Mouse (Mus musculus) midbrain, postnatal 0 days (tissue): ENCODE measurements at regions not wholly inside any gene's neighbourhood (a gene's known extent, or its start where the extent isn't known, plus 50 kb on each side); places are given as distances from the start of the nearest gene placed in this dataset.

Source experiments
- ATAC-seq: fragments of 200-750 bp; cut with Nextera tagmentation; 2 replicates; pipeline ENCODE4 v1.8.0; 2017; ENCODE audit warnings: moderate number of reproducible peaks, mild to moderate bottlenecking, moderate TSS enrichment, moderate library complexity; ENCODE audit not compliant: low FRiP score
- DNase-seq: peaks from one replicate; pipeline ENCODE4 v3.0.0-alpha.2; 2015; ENCODE audit warnings: low spot score
- H3K27ac ChIP-seq: fragments of 300-500 bp; sonication (generic); 2 replicates; pipeline ENCODE4 v1.5.1; 2014; ENCODE audit warnings: low read depth, mild to moderate bottlenecking, low read length, mixed read lengths
- H3K27me3 ChIP-seq: fragments of 300-500 bp; sonication (generic); 2 replicates; pipeline ENCODE4 v1.6.1; 2014; ENCODE audit warnings: low read length, control low read depth, mixed read lengths; ENCODE audit not compliant: insufficient read depth
- H3K36me3 ChIP-seq: fragments of 300-500 bp; sonication (generic); 2 replicates; pipeline ENCODE4 v1.6.1; 2014; ENCODE audit warnings: low read length, control low read depth, mixed read lengths; ENCODE audit not compliant: insufficient read depth
- H3K4me1 ChIP-seq: fragments of 300-500 bp; sonication (generic); 2 replicates; pipeline ENCODE4 v1.6.1; 2014; ENCODE audit warnings: mild to moderate bottlenecking, control low read depth, antibody characterized with exemption, low read length, mixed read lengths; ENCODE audit not compliant: insufficient read depth
- H3K4me2 ChIP-seq: fragments of 300-500 bp; sonication (generic); 2 replicates; pipeline ENCODE4 v1.6.1; 2014; ENCODE audit warnings: low read depth, mild to moderate bottlenecking, low read length, mixed read lengths; ENCODE audit not compliant: poor library complexity, severe bottlenecking
- H3K4me3 ChIP-seq: fragments of 300-500 bp; sonication (generic); 2 replicates; pipeline ENCODE4 v1.5.1; 2014; ENCODE audit warnings: low read depth, mild to moderate bottlenecking, low read length, moderate library complexity
- H3K9ac ChIP-seq: fragments of 300-500 bp; sonication (generic); replicated peaks from 2 replicates; pipeline ENCODE4 v1.6.1; 2014; ENCODE audit warnings: mild to moderate bottlenecking, low read length, moderate library complexity, mixed read lengths; ENCODE audit not compliant: poor library complexity, severe bottlenecking
- H3K9me3 ChIP-seq: fragments of 300-500 bp; sonication (generic); 2 replicates; pipeline ENCODE4 v1.6.1; 2016; ENCODE audit warnings: low read length, control low read depth
- CTCF ChIP-seq: IDR thresholded peaks from 2 replicates; pipeline ENCODE4 v1.5.1; 2016; ENCODE audit warnings: antibody characterized with exemption, mild to moderate bottlenecking
- WGBS: fragments of 180-500 bp; shearing (Covaris S2); extraction: QIAGEN DNeasy Blood & Tissue Kit; methylation state at CpG from one replicate; pipeline ENCODE4 v1.1.7; 2014; 5-methylcytosine and 5-hydroxymethylcytosine counted together

DNA sequence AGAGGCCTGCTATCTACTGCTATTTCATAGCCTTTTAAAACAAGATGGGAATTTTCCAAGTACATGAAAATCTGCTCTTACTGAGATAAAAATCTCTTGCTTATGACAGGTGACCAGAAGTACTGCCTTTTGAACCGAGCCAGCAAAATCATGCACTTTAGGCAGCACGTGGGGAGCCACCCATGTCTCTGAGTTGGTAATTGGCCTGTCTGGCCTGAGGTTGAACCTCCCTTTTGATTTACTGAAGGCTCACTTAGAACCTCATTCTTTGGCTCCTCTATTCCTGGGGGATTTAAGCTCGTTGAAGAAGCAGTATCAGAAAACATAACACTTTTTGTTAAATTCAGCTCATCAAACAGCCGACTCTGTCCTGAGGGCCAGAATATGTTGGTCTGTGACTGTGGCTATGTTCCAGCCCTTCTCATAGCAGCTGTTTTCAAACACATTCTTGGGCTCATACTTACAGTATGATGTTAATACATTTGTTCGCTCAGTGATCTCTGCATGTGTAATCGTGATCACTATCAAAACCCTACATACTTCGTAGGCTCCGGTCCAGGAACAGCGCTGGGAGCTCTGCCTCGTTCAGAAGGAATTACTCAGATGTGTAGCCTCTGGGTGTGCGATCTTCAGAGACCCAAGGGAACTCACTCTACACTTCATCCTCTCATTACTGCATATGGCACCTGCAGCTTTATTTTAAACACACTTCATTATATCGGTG is 290.1 kb upstream of the Gm15217 start:
- H3K4me2 ChIP-seq = no peak overlapping the region
- WGBS = 50% methylated on average over 12 of the region's 12 CpGs
- DNase-seq (peak; percentile 17), ATAC-seq (peak; percentile 10; the same call in 1 of the 2 replicates)
- no peak for TF ChIP-seq CTCF
- H3K4me1 ChIP-seq = no peaks in the 10 kb centered on the region
- no peaks in the 10 kb centered on the region for H3K36me3 ChIP-seq
- no peaks in the 10 kb centered on the region for H3K9me3 ChIP-seq
- H3K4me3 ChIP-seq = no peak overlapping the region
- no peak overlapping the region for H3K27ac ChIP-seq
- H3K27me3 ChIP-seq = no peaks in the 10 kb centered on the region
- H3K9ac ChIP-seq = no peak overlapping the region

DNA sequence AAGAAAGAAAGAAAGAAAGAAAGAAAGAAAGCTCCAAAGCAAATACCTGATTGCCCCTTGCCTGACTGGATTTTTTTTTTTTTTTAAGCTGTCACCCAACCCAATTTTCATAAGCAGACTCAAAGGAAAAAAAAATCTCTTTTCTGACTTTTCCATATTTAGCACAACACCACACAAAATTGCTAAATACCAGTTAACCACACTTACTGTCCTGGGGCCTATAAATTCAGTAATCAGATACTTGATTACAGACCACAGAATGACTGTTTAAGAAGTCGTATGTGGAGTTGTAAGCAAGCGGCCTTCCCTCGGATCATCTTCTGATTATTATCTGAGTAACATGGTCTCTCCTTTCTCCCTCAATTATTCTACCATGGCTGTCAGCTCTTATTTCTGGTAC is 263.3 kb upstream of the Gm15217 start:
- no peaks in the 10 kb centered on the region for H3K27me3 ChIP-seq
- no peaks in the 10 kb centered on the region for H3K9me3 ChIP-seq
- H3K4me1 ChIP-seq = no peaks in the 10 kb centered on the region
- no peak overlapping the region for H3K4me2 ChIP-seq
- no peak overlapping the region for H3K4me3 ChIP-seq
- DNase-seq (no peak), ATAC-seq (no peak)
- no peak for TF ChIP-seq CTCF
- H3K27ac ChIP-seq = no peak overlapping the region
- no peak overlapping the region for H3K9ac ChIP-seq
- WGBS = 82% methylated on average over 3 of the region's 3 CpGs
- H3K36me3 ChIP-seq = no peaks in the 10 kb centered on the region

DNA sequence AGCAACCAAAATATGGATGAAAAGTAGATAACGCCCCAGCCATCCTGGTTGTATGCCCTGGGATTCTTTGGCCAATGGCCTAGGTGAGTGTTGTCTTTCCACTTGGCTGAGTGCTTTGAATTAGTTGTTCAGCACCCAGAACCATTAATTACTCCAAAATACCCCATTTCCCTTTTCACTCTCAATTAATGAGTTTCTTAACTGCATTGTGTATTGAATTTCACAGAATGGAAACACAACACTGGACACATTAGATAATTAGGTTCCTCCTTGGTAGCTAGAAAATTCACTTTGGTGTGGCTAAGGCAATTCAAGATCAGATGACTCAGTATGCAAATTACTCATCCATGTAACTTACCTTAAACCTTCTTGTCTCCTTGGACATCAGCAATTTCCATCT is 252.7 kb upstream of the Gm15217 start:
- H3K9me3 ChIP-seq = no peaks in the 10 kb centered on the region
- no peaks in the 10 kb centered on the region for H3K27me3 ChIP-seq
- WGBS = 88% methylated on average over 1 of the region's 1 CpGs

DNA sequence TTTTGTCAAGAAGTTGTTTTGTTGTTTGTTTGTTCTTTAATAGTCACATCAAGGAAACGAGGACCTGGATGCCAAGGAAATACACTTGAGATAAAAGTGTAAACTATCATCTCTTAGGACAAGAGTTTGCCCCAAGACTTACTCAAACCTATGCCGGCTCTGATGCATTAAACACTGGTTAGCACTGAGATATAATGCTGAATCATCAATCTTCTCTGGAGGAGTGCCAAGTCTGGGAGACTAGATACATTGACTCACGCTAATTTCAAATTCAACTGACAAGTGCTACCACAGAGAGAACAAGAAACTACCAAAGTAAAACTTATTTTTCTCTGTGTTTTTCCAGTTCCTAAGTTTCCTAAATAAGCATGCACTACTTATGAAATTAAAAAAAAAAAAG is 249.5 kb upstream of the Gm15217 start:
- no peaks in the 10 kb centered on the region for H3K27me3 ChIP-seq
- DNase-seq (peak; percentile 19), ATAC-seq (no peak)
- H3K4me3 ChIP-seq = no peak overlapping the region
- H3K4me2 ChIP-seq = no peak overlapping the region
- no peak overlapping the region for H3K27ac ChIP-seq
- no peaks in the 10 kb centered on the region for H3K9me3 ChIP-seq
- no peak overlapping the region for H3K9ac ChIP-seq
- H3K4me1 ChIP-seq = no peaks in the 10 kb centered on the region
- H3K36me3 ChIP-seq = no peaks in the 10 kb centered on the region
- no peak for TF ChIP-seq CTCF
- WGBS = 72% methylated on average over 3 of the region's 3 CpGs

More for the DNA sequence above, 252.7 kb upstream of the Gm15217 start:
- no peak for TF ChIP-seq CTCF
- Histone ChIP-seq H3K4me1 (no peaks in the 10 kb centered on the region), H3K4me2 (no peak overlapping the region), H3K27ac (no peak overlapping the region), H3K36me3 (no peaks in the 10 kb centered on the region), H3K4me3 (no peak overlapping the region), H3K9ac (no peak overlapping the region)
- ATAC-seq (no peak), DNase-seq (no peak)

DNA sequence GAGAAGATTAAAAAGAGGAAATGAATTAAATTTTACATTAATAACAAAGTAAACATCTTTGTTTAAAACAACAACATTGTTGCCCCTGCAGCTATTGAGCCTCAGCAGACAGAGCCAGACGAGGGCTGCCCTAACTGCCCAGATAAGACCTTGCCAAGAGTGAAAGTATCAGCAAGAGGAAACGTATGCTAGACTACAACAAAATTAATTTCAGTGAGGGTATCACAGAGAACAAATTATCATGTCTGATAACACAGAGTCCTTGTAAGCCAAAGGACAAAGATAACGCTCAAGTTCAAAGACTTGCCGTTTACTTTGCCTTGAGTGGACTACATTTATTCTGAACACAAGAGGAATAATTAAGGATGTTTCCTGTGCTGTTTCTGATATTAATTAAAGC is 235.0 kb upstream of the Gm15217 start:
- no peak for ATAC-seq

DNA sequence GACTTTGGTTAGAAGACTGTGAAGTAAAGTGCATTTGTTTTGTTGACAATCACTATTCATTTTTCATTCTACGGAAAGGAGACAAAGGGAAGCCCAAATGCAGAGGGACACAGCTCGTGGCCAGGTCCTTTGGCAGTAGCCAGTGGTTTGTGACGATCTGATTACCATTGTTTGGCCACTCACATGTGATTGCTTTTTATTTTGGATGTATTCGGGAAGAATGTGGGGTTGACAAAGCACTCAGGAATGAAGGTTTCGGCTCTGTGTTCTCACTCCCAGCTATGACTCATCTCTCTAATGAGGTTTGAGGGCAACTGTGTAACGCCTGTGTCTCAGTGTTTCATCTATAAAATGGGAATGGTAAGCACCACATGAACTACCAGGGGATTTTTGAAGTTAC is 234.5 kb upstream of the Gm15217 start:
- H3K4me3 ChIP-seq = no peak overlapping the region
- no peak overlapping the region for H3K4me2 ChIP-seq
- no peak overlapping the region for H3K9ac ChIP-seq
- ATAC-seq (no peak), DNase-seq (no peak)
- no peak for TF ChIP-seq CTCF
- no peaks in the 10 kb centered on the region for H3K27me3 ChIP-seq
- H3K9me3 ChIP-seq = no peaks in the 10 kb centered on the region
- H3K36me3 ChIP-seq = no peaks in the 10 kb centered on the region
- H3K27ac ChIP-seq = no peak overlapping the region
- no peaks in the 10 kb centered on the region for H3K4me1 ChIP-seq
- WGBS = 48% methylated on average over 6 of the region's 6 CpGs

More for the DNA sequence above, 235.0 kb upstream of the Gm15217 start:
- Histone ChIP-seq H3K27me3 (no peaks in the 10 kb centered on the region), H3K4me1 (no peaks in the 10 kb centered on the region), H3K4me3 (no peak overlapping the region), H3K4me2 (no peak overlapping the region), H3K9ac (no peak overlapping the region), H3K9me3 (no peaks in the 10 kb centered on the region), H3K36me3 (no peaks in the 10 kb centered on the region), H3K27ac (no peak overlapping the region)
- no peak for TF ChIP-seq CTCF
- DNase-seq = no peak
- 58% methylated on average over 4 of the region's 4 CpGs for WGBS
